Mouse (Mus musculus) hindbrain, embryonic 16.5 days (tissue): ENCODE results near the gene Akr7a5. TPM values are rescaled to one million over a fixed set of nuclear protein-coding genes. Genes with fewer than 3 reads are reported as not detected.

Source experiments
- ATAC-seq: fragments of 200-750 bp; cut with Nextera tagmentation; 2 replicates; pipeline ENCODE4 v1.8.0; 2017; ENCODE audit warnings: moderate TSS enrichment, moderate library complexity
- H3K27ac ChIP-seq: fragments of 300-500 bp; sonication (generic); 2 replicates; pipeline ENCODE4 v1.5.1; 2014; ENCODE audit warnings: low read depth, mild to moderate bottlenecking, control low read depth, low read length, moderate library complexity
- H3K27me3 ChIP-seq: fragments of 300-500 bp; sonication (generic); replicated peaks from 2 replicates; pipeline ENCODE4 v1.6.1; 2014; ENCODE audit warnings: low read length; ENCODE audit not compliant: control insufficient read depth, insufficient read depth
- H3K36me3 ChIP-seq: fragments of 300-500 bp; sonication (generic); 2 replicates; pipeline ENCODE4 v1.6.1; 2014; ENCODE audit warnings: mild to moderate bottlenecking, low read length, moderate library complexity, mixed read lengths; ENCODE audit not compliant: control insufficient read depth, insufficient read depth
- H3K4me1 ChIP-seq: fragments of 300-500 bp; sonication (generic); 2 replicates; pipeline ENCODE4 v1.6.1; 2014; ENCODE audit warnings: low read depth, low read length; ENCODE audit not compliant: control insufficient read depth, insufficient read depth
- H3K4me2 ChIP-seq: fragments of 300-500 bp; sonication (generic); 2 replicates; pipeline ENCODE4 v1.6.1; 2014; ENCODE audit warnings: mild to moderate bottlenecking, low read length, control low read depth, moderate library complexity
- H3K4me3 ChIP-seq: fragments of 300-500 bp; sonication (generic); 2 replicates; pipeline ENCODE4 v1.5.1; 2014; ENCODE audit warnings: mild to moderate bottlenecking, low read length, control low read depth, moderate library complexity
- H3K9ac ChIP-seq: fragments of 300-500 bp; sonication (generic); 2 replicates; pipeline ENCODE4 v1.6.1; 2014; ENCODE audit warnings: low read depth, mild to moderate bottlenecking, control low read depth, low read length, moderate library complexity
- H3K9me3 ChIP-seq: fragments of 300-500 bp; sonication (generic); 2 replicates; pipeline ENCODE4 v1.6.1; 2014; ENCODE audit warnings: mild to moderate bottlenecking, low read length, moderate library complexity; ENCODE audit not compliant: control insufficient read depth
- WGBS: fragments of 180-500 bp; shearing (Covaris S2); extraction: QIAGEN DNeasy Blood & Tissue Kit; methylation state at CpG from one replicate; pipeline ENCODE4 v1.1.7; 2014; 5-methylcytosine and 5-hydroxymethylcytosine counted together
- microRNA-seq: library from miRNA; unstranded; fragments of <30 nt; microRNA quantifications from one replicate; pipeline ENCODE4, GENCODE M21; 2017
- polyA plus RNA-seq: library from polyadenylated mRNA; unstranded; fragments of >200 nt; fragmentation: Nextera tagmentation; extraction: Ambion mirVana; gene quantifications from 2 replicates; pipeline ENCODE4 v1.2.1, GENCODE M21; 2015

Akr7a5 gene
- polyA plus RNA-seq, 1 experiment from 2014 or later = 65.5 TPM

- Histone ChIP-seq H3K4me1 (peaks cover 8% of the 10 kb centered on the region), H3K9ac (no peak overlapping the region), H3K9me3 (no peaks in the 10 kb centered on the region), H3K27me3 (no peaks in the 10 kb centered on the region), H3K4me3 (no peak overlapping the region), H3K36me3 (peaks cover 45% of the 10 kb centered on the region), H3K4me2 (no peak overlapping the region), H3K27ac (no peak overlapping the region)
- ATAC-seq = no peak
- 95% methylated on average over 3 of the region's 3 CpGs for WGBS
These were observed 46.7 kb downstream of the Akr7a5 start for GRCm38 (mm10) chr4:139357211-139357610.

DNA sequence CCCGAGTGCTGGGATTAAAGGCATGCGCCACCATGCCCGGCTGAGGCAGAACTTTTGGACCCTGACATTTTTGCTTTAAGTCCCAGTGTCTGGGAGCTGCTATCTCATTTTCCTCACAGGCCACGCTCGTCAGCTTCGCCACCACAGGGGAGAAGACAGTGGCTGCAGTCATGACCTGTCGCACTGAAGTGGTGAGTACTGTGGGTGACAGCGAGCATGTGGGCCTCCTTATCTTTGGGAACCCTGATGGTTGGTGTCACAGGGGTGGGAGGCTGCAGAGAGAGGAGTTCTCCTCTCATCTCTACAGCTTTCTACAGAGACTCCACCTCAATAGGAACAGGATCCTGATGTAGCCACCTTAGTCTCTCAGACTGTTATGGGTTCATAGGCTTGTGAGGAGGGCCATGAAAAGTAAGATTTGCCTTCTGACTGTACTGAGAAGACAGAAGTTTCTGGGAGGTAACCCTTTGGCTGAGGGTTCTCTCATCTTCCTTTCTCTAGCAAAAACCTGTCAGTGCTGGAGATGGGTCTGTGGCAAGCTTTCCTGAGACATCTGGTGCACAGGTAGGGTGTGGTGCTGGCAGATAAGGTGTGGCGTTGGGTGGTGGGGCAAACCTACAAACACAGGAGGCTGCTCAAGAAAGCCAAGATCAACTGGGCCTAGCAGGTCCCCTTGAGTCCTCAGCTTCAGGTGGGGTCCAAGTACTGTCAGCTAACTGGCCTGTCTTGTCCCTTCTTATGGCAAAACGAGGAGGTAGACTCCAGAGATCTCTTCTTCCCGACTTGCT lies 50.4 kb downstream of the Akr7a5 start:
- H3K4me2 ChIP-seq = no peak overlapping the region
- ATAC-seq = no peak
- no peak overlapping the region for H3K4me3 ChIP-seq
- H3K9me3 ChIP-seq = no peaks in the 10 kb centered on the region
- WGBS = 94% methylated on average over 11 of the region's 11 CpGs
- H3K27ac ChIP-seq = no peak overlapping the region
- no peaks in the 10 kb centered on the region for H3K4me1 ChIP-seq
- H3K27me3 ChIP-seq = no peaks in the 10 kb centered on the region
- H3K36me3 ChIP-seq = peaks cover 79% of the 10 kb centered on the region
- no peak overlapping the region for H3K9ac ChIP-seq

- Histone ChIP-seq H3K4me2 (no peak overlapping the region), H3K27ac (no peak overlapping the region), H3K4me1 (no peaks in the 10 kb centered on the region), H3K9me3 (no peaks in the 10 kb centered on the region), H3K9ac (no peak overlapping the region), H3K36me3 (peaks cover 78% of the 10 kb centered on the region), H3K27me3 (no peaks in the 10 kb centered on the region), H3K4me3 (no peak overlapping the region)
- WGBS = 97% methylated on average over 3 of the region's 3 CpGs
- ATAC-seq = no peak
These were observed 56.8 kb downstream of the Akr7a5 start for GRCm38 (mm10) chr4:139367336-139367735.

Small RNA genes lying within 50 kb of the gene (microRNA-seq; reads per million reads assigned to microRNA genes)
- gene Gm24245 (1.0 reads per million), gene Gm25732 (1.2 reads per million)

Other genes with a start within 250 kb of the Akr7a5 start
- gene Htr6, start 235.2 kb upstream of the Akr7a5 start, polyA plus RNA-seq = 0.64 and 0.66 TPM in 2 replicates
- 43.7 and 57.7 TPM in 2 replicates for gene Nbl1, start 217.8 kb upstream of the Akr7a5 start, polyA plus RNA-seq
- 342 and 378 TPM in 2 replicates for gene Minos1, start 179.6 kb upstream of the Akr7a5 start, polyA plus RNA-seq
- gene Capzb, start 117.8 kb upstream of the Akr7a5 start, polyA plus RNA-seq = 339 and 345 TPM in 2 replicates
- gene Pqlc2, start within 50 bp of the Akr7a5 start, polyA plus RNA-seq = 14.0 and 15.5 TPM in 2 replicates
- 82.7 and 84.5 TPM in 2 replicates for gene Mrto4, start 41.8 kb downstream of the Akr7a5 start, polyA plus RNA-seq
- gene Emc1, start 41.8 kb downstream of the Akr7a5 start, polyA plus RNA-seq = 45.3 and 49.1 TPM in 2 replicates
- gene Ubr4, start 41.9 kb downstream of the Akr7a5 start, polyA plus RNA-seq = 82.1 and 84.6 TPM in 2 replicates
- gene Iffo2, start 219.8 kb downstream of the Akr7a5 start, polyA plus RNA-seq = 3.5 and 3.9 TPM in 2 replicates